10 mouse cellular contexts compared by ENCODE assay signal in genomic region chr6:7004005-7004404, GRCm38 (mm10). TPM values are rescaled to one million over a fixed set of nuclear protein-coding genes. Genes with fewer than 3 reads are reported as not detected.
A peak's percentile ranks its signal among the peaks of the same experiment; 100 is the strongest.
DNase-seq lines count a peak whose midpoint lies in the region; ATAC-seq and TF ChIP-seq lines count a peak whose summit lies in the region.
"Had no signal": no experiment of that assay in that cellular context is flagged by ENCODE, and none has a peak within 500 bp of the region (broad histone marks: within the 10 kb centered on the region; RNA-seq: fewer than 3 reads in every experiment).

No protein-coding gene starts in this region.

- no peak overlapping the region for H3K4me2 ChIP-seq in forebrain, postnatal 0 days (ENCODE audit: low read depth)
- H3K4me2 ChIP-seq in lung, postnatal 0 days (replicated peaks; ENCODE audit: low read depth, low read length), result no peak overlapping the region
- H3K4me2 ChIP-seq in embryonic facial prominence, embryonic 11.5 days (ENCODE audit: low read depth, low read length), result no peak overlapping the region
- H3K4me2 ChIP-seq: heart, embryonic 15.5 days; limb, embryonic 12.5 days had no signal

- no peak overlapping the region for H3K4me3 ChIP-seq in forebrain, postnatal 0 days (ENCODE audit: low read depth, low read length)
- no peak overlapping the region for H3K4me3 ChIP-seq in forebrain, embryonic 10.5 days
- no peak overlapping the region for H3K4me3 ChIP-seq in lung, postnatal 0 days (ENCODE audit: low read depth, low read length)
- no peak overlapping the region for H3K4me3 ChIP-seq in embryonic facial prominence, embryonic 11.5 days (ENCODE audit: low read depth, low read length)
- H3K4me3 ChIP-seq: heart, embryonic 15.5 days; limb, embryonic 12.5 days had no signal

- WGBS in forebrain, postnatal 0 days, result 59% methylated on average over 2 of the region's 2 CpGs
- 70% methylated on average over 2 of the region's 2 CpGs for WGBS in forebrain, embryonic 10.5 days
- 62% methylated on average over 2 of the region's 2 CpGs for WGBS in lung, postnatal 0 days
- WGBS in embryonic facial prominence, embryonic 11.5 days, result 69% methylated on average over 2 of the region's 2 CpGs

- no peaks in the 10 kb centered on the region for H3K36me3 ChIP-seq in forebrain, postnatal 0 days (ENCODE audit: insufficient read depth)
- no peaks in the 10 kb centered on the region for H3K36me3 ChIP-seq in forebrain, embryonic 10.5 days (replicated peaks)
- no peaks in the 10 kb centered on the region for H3K36me3 ChIP-seq in lung, postnatal 0 days (ENCODE audit: insufficient read depth, low read length)
- no peaks in the 10 kb centered on the region for H3K36me3 ChIP-seq in embryonic facial prominence, embryonic 11.5 days (replicated peaks; ENCODE audit: control insufficient read depth, insufficient read depth, low read depth, low read length)
- H3K36me3 ChIP-seq: heart, embryonic 15.5 days; limb, embryonic 12.5 days had no signal

- no peaks in the 10 kb centered on the region for H3K27me3 ChIP-seq in forebrain, postnatal 0 days (ENCODE audit: insufficient read depth, low read length)
- no peaks in the 10 kb centered on the region for H3K27me3 ChIP-seq in forebrain, embryonic 10.5 days (ENCODE audit: poor library complexity, severe bottlenecking)
- H3K27me3 ChIP-seq in lung, postnatal 0 days (replicated peaks; ENCODE audit: insufficient read depth, low read length), result no peaks in the 10 kb centered on the region
- no peaks in the 10 kb centered on the region for H3K27me3 ChIP-seq in embryonic facial prominence, embryonic 11.5 days (ENCODE audit: control insufficient read depth, insufficient read depth, low read length)
- H3K27me3 ChIP-seq: heart, embryonic 15.5 days; limb, embryonic 12.5 days had no signal

- H3K9ac ChIP-seq in forebrain, postnatal 0 days, result no peak overlapping the region
- no peak overlapping the region for H3K9ac ChIP-seq in lung, postnatal 0 days (replicated peaks; ENCODE audit: low read depth)
- H3K9ac ChIP-seq in embryonic facial prominence, embryonic 11.5 days (replicated peaks; ENCODE audit: low read length), result no peak overlapping the region
- H3K9ac ChIP-seq: heart, embryonic 15.5 days; limb, embryonic 12.5 days had no signal

- peak; percentile 16 for DNase-seq in forebrain, postnatal 0 days
- DNase-seq in forebrain, embryonic 10.5 days (ENCODE audit: extremely low spot score, low spot score), result no peak
- peak; percentile 8 for DNase-seq in lung, postnatal 0 days (ENCODE audit: low spot score)
- DNase-seq in lung, postnatal 25 days (ENCODE audit: low spot score), result no peak
- peak; percentile 61 for DNase-seq in embryonic facial prominence, embryonic 11.5 days (ENCODE audit: low spot score)
- DNase-seq in retina, postnatal 1 day, result peak; percentile 48
- DNase-seq in gastrocnemius, postnatal 25 days, result no peak
- DNase-seq in ovary, adult 18-20 months (ENCODE audit: low spot score), result no peak

- TF ChIP-seq EP300 in lung, postnatal 0 days (IDR thresholded peaks at IDR 0.05), result no peak

- no peaks in the 10 kb centered on the region for H3K4me1 ChIP-seq in forebrain, postnatal 0 days (ENCODE audit: insufficient read depth)
- no peaks in the 10 kb centered on the region for H3K4me1 ChIP-seq in forebrain, embryonic 10.5 days
- H3K4me1 ChIP-seq in lung, postnatal 0 days (ENCODE audit: insufficient read depth, low read depth, low read length), result no peaks in the 10 kb centered on the region
- H3K4me1 ChIP-seq in embryonic facial prominence, embryonic 11.5 days (ENCODE audit: control insufficient read depth, insufficient read depth, low read length), result no peaks in the 10 kb centered on the region
- H3K4me1 ChIP-seq: heart, embryonic 15.5 days; limb, embryonic 12.5 days had no signal

- no peak; the same call in 1 of the 2 replicates for ATAC-seq in forebrain, postnatal 0 days
- ATAC-seq in lung, postnatal 0 days, result no peak
- no peak for ATAC-seq in embryonic facial prominence, embryonic 11.5 days (replicated peaks; ENCODE audit: insufficient number of reproducible peaks, low FRiP score, low TSS enrichment, low read depth)

- no peaks in the 10 kb centered on the region for H3K9me3 ChIP-seq in forebrain, postnatal 0 days (ENCODE audit: low read length)
- H3K9me3 ChIP-seq in forebrain, embryonic 10.5 days, result no peaks in the 10 kb centered on the region
- no peaks in the 10 kb centered on the region for H3K9me3 ChIP-seq in lung, postnatal 0 days (ENCODE audit: low read length)
- H3K9me3 ChIP-seq in embryonic facial prominence, embryonic 11.5 days (replicated peaks; ENCODE audit: control insufficient read depth, low read length), result no peaks in the 10 kb centered on the region
- H3K9me3 ChIP-seq: heart, embryonic 15.5 days; limb, embryonic 12.5 days had no signal

- H3K27ac ChIP-seq in forebrain, postnatal 0 days (ENCODE audit: low read depth, low read length), result no peak overlapping the region
- no peak overlapping the region for H3K27ac ChIP-seq in forebrain, embryonic 10.5 days
- no peak overlapping the region for H3K27ac ChIP-seq in lung, postnatal 0 days (ENCODE audit: low read length)
- H3K27ac ChIP-seq in embryonic facial prominence, embryonic 11.5 days (replicated peaks; ENCODE audit: low read depth, low read length), result no peak overlapping the region
- H3K27ac ChIP-seq: heart, embryonic 15.5 days; limb, embryonic 12.5 days had no signal

- TF ChIP-seq CTCF in forebrain, postnatal 0 days (IDR thresholded peaks at IDR 0.05; ENCODE audit: low read depth), result peak; percentile 61
- TF ChIP-seq CTCF in lung, postnatal 0 days (IDR thresholded peaks at IDR 0.05), result peak; percentile 38

RNA-seq across cellular contexts. Expression of gene Sdhaf3, which starts 48.2 kb away (rescaled TPM):
- total RNA-seq in forebrain, postnatal 0 days (2014; rRNA removed), result 5.5 and 6.4 TPM in 2 replicates
- polyA plus RNA-seq in forebrain, postnatal 0 days (2015; fragmentation: Nextera tagmentation; extraction: Ambion mirVana), result 5.0 TPM in 2 replicates
- 6.4 and 7.2 TPM in 2 replicates for polyA plus RNA-seq in forebrain, embryonic 10.5 days (2016; fragmentation: Nextera tagmentation; extraction: Ambion mirVana)
- 3.0 and 3.3 TPM in 2 replicates for polyA plus RNA-seq in lung, postnatal 0 days (2015; fragmentation: Nextera tagmentation; extraction: Ambion mirVana)
- 7.9 and 9.0 TPM in 2 replicates for polyA plus RNA-seq in embryonic facial prominence, embryonic 11.5 days (2014; fragmentation: Nextera tagmentation; extraction: Ambion mirVana)
- 1 to 10 TPM; 4.5 to 4.6 TPM for total RNA-seq in gastrocnemius, postnatal 25 days (2021)

Comparison
In these comparisons a context has a peak if more than half of its experiments do, and no peak if none do; other contexts are left out.
1. DNase-seq: peak in forebrain, postnatal 0 days (single experiment), lung, postnatal 0 days (single experiment), embryonic facial prominence, embryonic 11.5 days (single experiment) and retina, postnatal 1 day (single experiment); none in forebrain, embryonic 10.5 days (single experiment), lung, postnatal 25 days (single experiment), gastrocnemius, postnatal 25 days (single experiment) and ovary, adult 18-20 months (single experiment).